8 mouse cellular contexts compared by ENCODE assay signal in genomic region chr2:91278749-91279371, GRCm38 (mm10). TPM values are rescaled to one million over a fixed set of nuclear protein-coding genes. Genes with fewer than 3 reads are reported as not detected.
DNase-seq lines count a peak whose midpoint lies in the region; ATAC-seq and TF ChIP-seq lines count a peak whose summit lies in the region.

No protein-coding gene starts in this region.

- intact Hi-C loops in gastrocnemius, adult 2 months (cut with DNase I), result no loop called here
- intact Hi-C loops in gastrocnemius, postnatal 36 days (cut with DNase I), result loop anchor here (5.0 kb wide), 1 partner anchor 162 kb away; the partner anchor contains the start of gene Mybpc3

- H3K27ac ChIP-seq in gastrocnemius, adult 2 months, result no peak overlapping the region
- peak overlapping the region; percentile 34 for H3K27ac ChIP-seq in hindbrain, embryonic 16.5 days (ENCODE audit: low read depth, low read length)
- no peak overlapping the region for H3K27ac ChIP-seq in liver, embryonic 12.5 days
- no peak overlapping the region; the same call in 1 of the 2 replicates for H3K27ac ChIP-seq in neural tube, embryonic 13.5 days (replicated peaks)

- no peak overlapping the region for H3K4me2 ChIP-seq in hindbrain, embryonic 16.5 days (ENCODE audit: low read length)
- no peak overlapping the region for H3K4me2 ChIP-seq in liver, embryonic 12.5 days
- no peak overlapping the region for H3K4me2 ChIP-seq in neural tube, embryonic 13.5 days

- DNase-seq in gastrocnemius, adult 2 months, result peak; percentile 72
- no peak for DNase-seq in gastrocnemius, postnatal 36 days
- peak; percentile 73 for DNase-seq in ES-CJ7 (ENCODE audit: low read depth, low spot score)
- peak; percentile 57 for DNase-seq in embryo, embryonic 11.5 days (ENCODE audit: low read depth, low spot score)
- DNase-seq in ovary, postnatal 14 days (ENCODE audit: low spot score), result no peak

- H3K36me3 ChIP-seq in hindbrain, embryonic 16.5 days (ENCODE audit: control insufficient read depth, insufficient read depth, low read length), result peaks cover 26% of the 10 kb centered on the region
- peaks cover 41% of the 10 kb centered on the region for H3K36me3 ChIP-seq in liver, embryonic 12.5 days
- peaks cover 56% of the 10 kb centered on the region for H3K36me3 ChIP-seq in neural tube, embryonic 13.5 days

- 33% methylated on average over 10 of the region's 10 CpGs for WGBS in hindbrain, embryonic 16.5 days
- 31% methylated on average over 10 of the region's 10 CpGs for WGBS in liver, embryonic 12.5 days (ENCODE audit: insufficient replicate concordance)
- WGBS in neural tube, embryonic 13.5 days, result 33% methylated on average over 10 of the region's 10 CpGs

- H3K9ac ChIP-seq in hindbrain, embryonic 16.5 days (ENCODE audit: low read depth, low read length), result peak overlapping the region; percentile 22; the same call in 1 of the 2 replicates
- no peak overlapping the region for H3K9ac ChIP-seq in liver, embryonic 12.5 days
- H3K9ac ChIP-seq in neural tube, embryonic 13.5 days, result 0 out of 2 replicates have a peak overlapping the region, but pooled peaks have one; percentile 31

- H3K4me1 ChIP-seq in hindbrain, embryonic 16.5 days (ENCODE audit: control insufficient read depth, insufficient read depth, low read depth, low read length), result no peaks in the 10 kb centered on the region
- H3K4me1 ChIP-seq in liver, embryonic 12.5 days, result no peaks in the 10 kb centered on the region
- 0 out of 2 replicates have a peak, but pooled peaks cover 6% of the 10 kb centered on the region for H3K4me1 ChIP-seq in neural tube, embryonic 13.5 days (replicated peaks)

- ATAC-seq in hindbrain, embryonic 16.5 days, result peak; percentile 78
- peak; percentile 45 for ATAC-seq in liver, embryonic 12.5 days
- peak; percentile 66 for ATAC-seq in neural tube, embryonic 13.5 days (ENCODE audit: low read depth)

- no peak overlapping the region for H3K4me3 ChIP-seq in gastrocnemius, adult 2 months
- no peak overlapping the region for H3K4me3 ChIP-seq in hindbrain, embryonic 16.5 days (ENCODE audit: low read length)
- no peak overlapping the region for H3K4me3 ChIP-seq in liver, embryonic 12.5 days
- H3K4me3 ChIP-seq in neural tube, embryonic 13.5 days, result no peak overlapping the region

- H3K27me3 ChIP-seq in hindbrain, embryonic 16.5 days (replicated peaks; ENCODE audit: control insufficient read depth, insufficient read depth, low read length), result no peaks in the 10 kb centered on the region
- no peaks in the 10 kb centered on the region for H3K27me3 ChIP-seq in liver, embryonic 12.5 days (replicated peaks)
- H3K27me3 ChIP-seq in neural tube, embryonic 13.5 days, result no peaks in the 10 kb centered on the region

- peak; percentile 67 for TF ChIP-seq CTCF in gastrocnemius, adult 2 months (IDR thresholded peaks at IDR 0.05)

- no peaks in the 10 kb centered on the region for H3K9me3 ChIP-seq in hindbrain, embryonic 16.5 days (ENCODE audit: control insufficient read depth, low read length)
- H3K9me3 ChIP-seq in liver, embryonic 12.5 days (replicated peaks), result no peaks in the 10 kb centered on the region
- no peaks in the 10 kb centered on the region for H3K9me3 ChIP-seq in neural tube, embryonic 13.5 days

RNA-seq across cellular contexts. Expression of gene Arfgap2, which starts 14.1 kb away (rescaled TPM):
- total RNA-seq in gastrocnemius, adult 2 months (2021), result 100 to 1,000 TPM; 152 to 211 TPM
- 100 to 1,000 TPM; 131 to 132 TPM for total RNA-seq in gastrocnemius, postnatal 36 days (2021)
- 61.2 and 67.7 TPM in 2 replicates for polyA plus RNA-seq in hindbrain, embryonic 16.5 days (2015; fragmentation: Nextera tagmentation; extraction: Ambion mirVana)
- polyA plus RNA-seq in liver, embryonic 12.5 days (2016; fragmentation: Nextera tagmentation; extraction: Ambion mirVana), result 80.0 and 82.2 TPM in 2 replicates
- 64.5 and 67.0 TPM in 2 replicates for polyA plus RNA-seq in neural tube, embryonic 13.5 days (2015; fragmentation: Nextera tagmentation; extraction: Ambion mirVana)

RNA-seq across cellular contexts. Expression of gene Pacsin3, which starts 23.1 kb away (rescaled TPM):
- 100 to 1,000 TPM; 375 to 428 TPM for total RNA-seq in gastrocnemius, adult 2 months (2021)
- total RNA-seq in gastrocnemius, postnatal 36 days (2021), result 100 to 1,000 TPM; 333 to 372 TPM
- 21.8 and 24.5 TPM in 2 replicates for polyA plus RNA-seq in hindbrain, embryonic 16.5 days (2015; fragmentation: Nextera tagmentation; extraction: Ambion mirVana)
- 12.3 and 12.4 TPM in 2 replicates for polyA plus RNA-seq in liver, embryonic 12.5 days (2016; fragmentation: Nextera tagmentation; extraction: Ambion mirVana)
- polyA plus RNA-seq in neural tube, embryonic 13.5 days (2015; fragmentation: Nextera tagmentation; extraction: Ambion mirVana), result 14.8 and 15.3 TPM in 2 replicates

RNA-seq across cellular contexts. Expression of gene Ddb2, which starts 42.1 kb away (rescaled TPM):
- total RNA-seq in gastrocnemius, adult 2 months (2021), result 1 to 10 TPM; 2.6 to 2.8 TPM
- 1 to 10 TPM; 2.1 to 2.6 TPM for total RNA-seq in gastrocnemius, postnatal 36 days (2021)
- polyA plus RNA-seq in hindbrain, embryonic 16.5 days (2015; fragmentation: Nextera tagmentation; extraction: Ambion mirVana), result 16.1 and 17.4 TPM in 2 replicates
- 8.3 and 8.4 TPM in 2 replicates for polyA plus RNA-seq in liver, embryonic 12.5 days (2016; fragmentation: Nextera tagmentation; extraction: Ambion mirVana)
- polyA plus RNA-seq in neural tube, embryonic 13.5 days (2015; fragmentation: Nextera tagmentation; extraction: Ambion mirVana), result 11.7 and 14.1 TPM in 2 replicates

Comparison
In these comparisons a context has a peak if more than half of its experiments do, and no peak if none do; other contexts are left out.
1. DNase-seq: peak in gastrocnemius, adult 2 months (single experiment), ES-CJ7 (single experiment) and embryo, embryonic 11.5 days (single experiment); none in gastrocnemius, postnatal 36 days (0 of 2) and ovary, postnatal 14 days (single experiment).
2. Peak in every context shown above with its lines, with median percentiles within 50 percentile points of each other: ATAC-seq.